Mouse (Mus musculus) cerebellum, adult 2 months (tissue): ENCODE data around the gene Nr2e3.

ENCODE experiments used
- CTCF ChIP-seq: fragments of 200-500 bp; IDR thresholded peaks from 2 replicates; pipeline ENCODE4 v1.5.1; 2011; ENCODE audit warnings: low read depth, mild to moderate bottlenecking, control low read depth, low read length, moderate library complexity, borderline replicate concordance; ENCODE audit not compliant: insufficient read depth
- POLR2A ChIP-seq: fragments of 200-500 bp; IDR thresholded peaks from 2 replicates; pipeline ENCODE4 v1.6.1; 2011; ENCODE audit warnings: low read length, control low read depth, borderline replicate concordance; ENCODE audit not compliant: insufficient read depth

GRCm38 (mm10) chr9:59951001-59951750 is 9.3 kb downstream of the Nr2e3 start:
- no peak for TF ChIP-seq POLR2A
- TF ChIP-seq CTCF = no peak
